Mouse (Mus musculus) lung, embryonic 15.5 days (tissue): ENCODE data around the gene Krtap7-1. TPM values are rescaled to one million over a fixed set of nuclear protein-coding genes. Genes with fewer than 3 reads are reported as not detected.

ENCODE experiments used
- ATAC-seq: fragments of 200-750 bp; cut with Nextera tagmentation; 2 replicates; pipeline ENCODE4 v1.8.0; 2017; ENCODE audit warnings: moderate number of reproducible peaks, borderline replicate concordance; ENCODE audit not compliant: low FRiP score, low TSS enrichment; ENCODE audit errors: extremely low read depth
- H3K27ac ChIP-seq: fragments of 300-500 bp; sonication (generic); 2 replicates; pipeline ENCODE4 v1.5.1; 2015; ENCODE audit warnings: moderate library complexity, mild to moderate bottlenecking, inconsistent platforms
- H3K27me3 ChIP-seq: fragments of 300-500 bp; sonication (generic); 2 replicates; pipeline ENCODE4 v1.6.1; 2015; ENCODE audit warnings: inconsistent platforms
- H3K36me3 ChIP-seq: fragments of 300-500 bp; sonication (generic); 2 replicates; pipeline ENCODE4 v1.6.1; 2015; ENCODE audit warnings: inconsistent platforms
- H3K4me1 ChIP-seq: fragments of 300-500 bp; sonication (generic); 2 replicates; pipeline ENCODE4 v1.6.1; 2015; ENCODE audit warnings: inconsistent platforms
- H3K4me2 ChIP-seq: fragments of 300-500 bp; sonication (generic); 2 replicates; pipeline ENCODE4 v1.6.1; 2015; ENCODE audit warnings: inconsistent platforms, mild to moderate bottlenecking, moderate library complexity
- H3K4me3 ChIP-seq: fragments of 300-500 bp; sonication (generic); 2 replicates; pipeline ENCODE4 v1.5.1; 2015; ENCODE audit warnings: mild to moderate bottlenecking, inconsistent platforms
- H3K9ac ChIP-seq: fragments of 300-500 bp; sonication (generic); 2 replicates; pipeline ENCODE4 v1.6.1; 2015; ENCODE audit warnings: inconsistent platforms
- H3K9me3 ChIP-seq: fragments of 300-500 bp; sonication (generic); 2 replicates; pipeline ENCODE4 v1.6.1; 2016; ENCODE audit warnings: inconsistent platforms
- WGBS: fragments of 180-500 bp; shearing (Covaris S2); methylation state at CpG from one replicate; pipeline ENCODE4 v1.1.7; 2015; 5-methylcytosine and 5-hydroxymethylcytosine counted together
- polyA plus RNA-seq: library from polyadenylated mRNA; unstranded; fragments of >200 nt; fragmentation: Nextera tagmentation; extraction: Ambion mirVana; gene quantifications from 2 replicates; pipeline ENCODE4 v1.2.1, GENCODE M21; 2015

Gene Krtap7-1
- not detected in 2 replicates for polyA plus RNA-seq

GRCm38 (mm10) chr16:89508223-89508622, at the start of gene Krtap7-1:
Gene Krtap7-1, minus strand, starts transcription at chr16:89508323.
- Histone ChIP-seq H3K9me3 (no peaks in the 10 kb centered on the region), H3K36me3 (no peaks in the 10 kb centered on the region), H3K4me1 (no peaks in the 10 kb centered on the region), H3K27ac (no peak within 1 kb of the TSS), H3K4me3 (no peak within 1 kb of the TSS), H3K4me2 (no peak within 1 kb of the TSS), H3K27me3 (no peaks in the 10 kb centered on the region), H3K9ac (no peak within 1 kb of the TSS)
- ATAC-seq: no peak
- WGBS: 78% methylated on average over 4 of the region's 4 CpGs

- no peak overlapping the region for H3K27ac ChIP-seq
- no peaks in the 10 kb centered on the region for H3K36me3 ChIP-seq
- no peak overlapping the region for H3K4me2 ChIP-seq
- no peaks in the 10 kb centered on the region for H3K27me3 ChIP-seq
- no peak overlapping the region for H3K4me3 ChIP-seq
- no peak for ATAC-seq
- no peak overlapping the region for H3K9ac ChIP-seq
- no peaks in the 10 kb centered on the region for H3K4me1 ChIP-seq
- no peaks in the 10 kb centered on the region for H3K9me3 ChIP-seq
These were observed 42.2 kb upstream of the Krtap7-1 start for GRCm38 (mm10) chr16:89550298-89550697.

GRCm38 (mm10) chr16:89538031-89538484, 29.9 kb upstream of the Krtap7-1 start:
- no peak for ATAC-seq
- H3K36me3 ChIP-seq: no peaks in the 10 kb centered on the region
- no peaks in the 10 kb centered on the region for H3K9me3 ChIP-seq
- no peak overlapping the region for H3K9ac ChIP-seq
- H3K27ac ChIP-seq: no peak overlapping the region
- no peaks in the 10 kb centered on the region for H3K4me1 ChIP-seq
- no peak overlapping the region for H3K4me2 ChIP-seq
- no peaks in the 10 kb centered on the region for H3K27me3 ChIP-seq
- no peak overlapping the region for H3K4me3 ChIP-seq
- WGBS: 82% methylated on average over 5 of the region's 5 CpGs

GRCm38 (mm10) chr16:89537349-89537748, 29.2 kb upstream of the Krtap7-1 start:
- H3K9ac ChIP-seq: no peak overlapping the region
- no peaks in the 10 kb centered on the region for H3K36me3 ChIP-seq
- no peak overlapping the region for H3K4me2 ChIP-seq
- H3K27ac ChIP-seq: no peak overlapping the region
- H3K27me3 ChIP-seq: no peaks in the 10 kb centered on the region
- no peaks in the 10 kb centered on the region for H3K9me3 ChIP-seq
- H3K4me1 ChIP-seq: no peaks in the 10 kb centered on the region
- 91% methylated on average over 6 of the region's 6 CpGs for WGBS
- H3K4me3 ChIP-seq: no peak overlapping the region
- ATAC-seq: no peak

- no peaks in the 10 kb centered on the region for H3K36me3 ChIP-seq
- WGBS: 35% methylated on average over 7 of the region's 7 CpGs
- H3K9ac ChIP-seq: no peak overlapping the region
- no peaks in the 10 kb centered on the region for H3K9me3 ChIP-seq
- H3K4me1 ChIP-seq: no peaks in the 10 kb centered on the region
- H3K27ac ChIP-seq: no peak overlapping the region
- no peak overlapping the region for H3K4me3 ChIP-seq
- ATAC-seq: no peak
- no peaks in the 10 kb centered on the region for H3K27me3 ChIP-seq
- H3K4me2 ChIP-seq: no peak overlapping the region
These were observed 22.4 kb upstream of the Krtap7-1 start for GRCm38 (mm10) chr16:89530547-89530946.

- WGBS: 43% methylated on average over 7 of the region's 7 CpGs
These were observed 21.7 kb upstream of the Krtap7-1 start for GRCm38 (mm10) chr16:89529846-89530245.

GRCm38 (mm10) chr16:89528380-89528779, 20.3 kb upstream of the Krtap7-1 start:
- WGBS: 86% methylated on average over 3 of the region's 3 CpGs
- no peaks in the 10 kb centered on the region for H3K36me3 ChIP-seq
- no peaks in the 10 kb centered on the region for H3K4me1 ChIP-seq
- 0 out of 2 replicates have a peak, but pooled peaks have one; percentile 11 for ATAC-seq
- H3K9ac ChIP-seq: no peak overlapping the region
- H3K27me3 ChIP-seq: no peaks in the 10 kb centered on the region
- no peaks in the 10 kb centered on the region for H3K9me3 ChIP-seq
- H3K4me3 ChIP-seq: no peak overlapping the region
- H3K27ac ChIP-seq: no peak overlapping the region
- no peak overlapping the region for H3K4me2 ChIP-seq

More at GRCm38 (mm10) chr16:89529846-89530245, 21.7 kb upstream of the Krtap7-1 start:
- Histone ChIP-seq H3K4me1 (no peaks in the 10 kb centered on the region), H3K36me3 (no peaks in the 10 kb centered on the region), H3K4me3 (no peak overlapping the region), H3K4me2 (no peak overlapping the region), H3K9ac (no peak overlapping the region), H3K27ac (no peak overlapping the region), H3K9me3 (no peaks in the 10 kb centered on the region), H3K27me3 (no peaks in the 10 kb centered on the region)
- no peak for ATAC-seq

- 76% methylated on average over 4 of the region's 4 CpGs for WGBS
- H3K4me1 ChIP-seq: no peaks in the 10 kb centered on the region
- ATAC-seq: no peak
These were observed 12.9 kb upstream of the Krtap7-1 start for GRCm38 (mm10) chr16:89520996-89521395.

GRCm38 (mm10) chr16:89520555-89520954, 12.4 kb upstream of the Krtap7-1 start:
- Histone ChIP-seq H3K4me2 (no peak overlapping the region), H3K36me3 (no peaks in the 10 kb centered on the region), H3K27me3 (no peaks in the 10 kb centered on the region), H3K9ac (no peak overlapping the region), H3K27ac (no peak overlapping the region), H3K9me3 (no peaks in the 10 kb centered on the region), H3K4me1 (no peaks in the 10 kb centered on the region), H3K4me3 (no peak overlapping the region)
- no peak for ATAC-seq
- WGBS: 88% methylated on average over 2 of the region's 2 CpGs

More at GRCm38 (mm10) chr16:89520996-89521395, 12.9 kb upstream of the Krtap7-1 start:
- Histone ChIP-seq H3K9ac (no peak overlapping the region), H3K27me3 (no peaks in the 10 kb centered on the region), H3K4me2 (no peak overlapping the region), H3K9me3 (no peaks in the 10 kb centered on the region), H3K4me3 (no peak overlapping the region), H3K36me3 (no peaks in the 10 kb centered on the region), H3K27ac (no peak overlapping the region)

- no peaks in the 10 kb centered on the region for H3K9me3 ChIP-seq
- 84% methylated on average over 6 of the region's 6 CpGs for WGBS
- H3K9ac ChIP-seq: no peak overlapping the region
- H3K27me3 ChIP-seq: no peaks in the 10 kb centered on the region
- H3K4me1 ChIP-seq: no peaks in the 10 kb centered on the region
- H3K36me3 ChIP-seq: no peaks in the 10 kb centered on the region
- H3K4me2 ChIP-seq: no peak overlapping the region
- ATAC-seq: no peak
- no peak overlapping the region for H3K27ac ChIP-seq
- no peak overlapping the region for H3K4me3 ChIP-seq
These were observed 12.0 kb upstream of the Krtap7-1 start for GRCm38 (mm10) chr16:89520091-89520490.

GRCm38 (mm10) chr16:89517635-89518034, 9.5 kb upstream of the Krtap7-1 start:
- H3K4me3 ChIP-seq: no peak overlapping the region
- no peak for ATAC-seq
- no peak overlapping the region for H3K27ac ChIP-seq
- H3K36me3 ChIP-seq: no peaks in the 10 kb centered on the region
- WGBS: 51% methylated on average over 9 of the region's 9 CpGs
- no peaks in the 10 kb centered on the region for H3K27me3 ChIP-seq
- H3K9ac ChIP-seq: no peak overlapping the region
- no peaks in the 10 kb centered on the region for H3K4me1 ChIP-seq
- no peak overlapping the region for H3K4me2 ChIP-seq
- H3K9me3 ChIP-seq: no peaks in the 10 kb centered on the region

GRCm38 (mm10) chr16:89513431-89513830, 5.3 kb upstream of the Krtap7-1 start:
- Histone ChIP-seq H3K9me3 (no peaks in the 10 kb centered on the region), H3K4me1 (no peaks in the 10 kb centered on the region), H3K4me2 (no peak overlapping the region), H3K9ac (no peak overlapping the region), H3K27ac (no peak overlapping the region), H3K4me3 (no peak overlapping the region), H3K27me3 (no peaks in the 10 kb centered on the region), H3K36me3 (no peaks in the 10 kb centered on the region)
- WGBS: 64% methylated on average over 7 of the region's 7 CpGs
- ATAC-seq: no peak

- no peak for ATAC-seq
- Histone ChIP-seq H3K36me3 (no peaks in the 10 kb centered on the region), H3K27me3 (no peaks in the 10 kb centered on the region), H3K27ac (no peak overlapping the region), H3K9ac (no peak overlapping the region), H3K4me2 (no peak overlapping the region), H3K9me3 (no peaks in the 10 kb centered on the region), H3K4me3 (no peak overlapping the region), H3K4me1 (no peaks in the 10 kb centered on the region)
- 60% methylated on average over 2 of the region's 2 CpGs for WGBS
These were observed 4.6 kb downstream of the Krtap7-1 start for GRCm38 (mm10) chr16:89503571-89503970.
